13 mouse cellular contexts compared by ENCODE assay signal in genomic region chrX:106139309-106140070, GRCm38 (mm10). TPM values are rescaled to one million over a fixed set of nuclear protein-coding genes. Genes with fewer than 3 reads are reported as not detected.
DNase-seq lines count a peak whose midpoint lies in the region; ATAC-seq and TF ChIP-seq lines count a peak whose summit lies in the region.
"Had no signal": no experiment of that assay in that cellular context is flagged by ENCODE, and none has a peak within 500 bp of the region (broad histone marks: within the 10 kb centered on the region; RNA-seq: fewer than 3 reads in every experiment).

No protein-coding gene starts in this region.

- intact Hi-C loops in left cerebral cortex, postnatal 36 days (cut with DNase I) = no loop called here

- no peak overlapping the region for H3K9ac ChIP-seq in forebrain, postnatal 0 days
- H3K9ac ChIP-seq in forebrain, embryonic 12.5 days = no peak overlapping the region
- H3K9ac ChIP-seq in kidney, embryonic 14.5 days (ENCODE audit: low read depth, low read length) = no peak overlapping the region
- H3K9ac ChIP-seq in intestine, embryonic 16.5 days (ENCODE audit: low read depth, low read length) = no peak overlapping the region
- H3K9ac ChIP-seq: limb, embryonic 12.5 days; midbrain, embryonic 12.5 days had no signal

- no peak overlapping the region for H3K4me3 ChIP-seq in forebrain, postnatal 0 days (ENCODE audit: low read depth, low read length)
- no peak overlapping the region for H3K4me3 ChIP-seq in forebrain, embryonic 12.5 days (replicated peaks)
- H3K4me3 ChIP-seq in kidney, embryonic 14.5 days (ENCODE audit: low read length) = no peak overlapping the region
- H3K4me3 ChIP-seq in intestine, embryonic 16.5 days (ENCODE audit: low read length) = no peak overlapping the region
- H3K4me3 ChIP-seq: limb, embryonic 12.5 days; midbrain, embryonic 12.5 days had no signal

- WGBS in forebrain, postnatal 0 days = 75% methylated on average over 13 of the region's 13 CpGs
- WGBS in forebrain, embryonic 12.5 days = 85% methylated on average over 13 of the region's 13 CpGs
- 87% methylated on average over 13 of the region's 13 CpGs for WGBS in kidney, embryonic 14.5 days
- 75% methylated on average over 13 of the region's 13 CpGs for WGBS in intestine, embryonic 16.5 days

- no peaks in the 10 kb centered on the region for H3K27me3 ChIP-seq in forebrain, postnatal 0 days (ENCODE audit: insufficient read depth, low read length)
- no peaks in the 10 kb centered on the region for H3K27me3 ChIP-seq in forebrain, embryonic 12.5 days
- H3K27me3 ChIP-seq in kidney, embryonic 14.5 days (ENCODE audit: control insufficient read depth, insufficient read depth, low read length) = no peaks in the 10 kb centered on the region
- no peaks in the 10 kb centered on the region for H3K27me3 ChIP-seq in intestine, embryonic 16.5 days (replicated peaks; ENCODE audit: control insufficient read depth, insufficient read depth, low read length)
- H3K27me3 ChIP-seq: midbrain, embryonic 12.5 days had no signal

- peak; percentile 2 for DNase-seq in forebrain, postnatal 0 days
- peak; percentile 5 for DNase-seq in left cerebral cortex, postnatal 36 days (ENCODE audit: low spot score in 2 of 2)
- DNase-seq in left cerebral cortex, adult 8-10 months (ENCODE audit: low spot score in 2 of 2) = no peak
- peak; percentile 39 for DNase-seq in brain, adult 2 months (ENCODE audit: low read depth, low spot score)
- DNase-seq: kidney, postnatal 36 days; lung, adult 18-20 months had no signal

- no peaks in the 10 kb centered on the region for H3K36me3 ChIP-seq in forebrain, postnatal 0 days (ENCODE audit: insufficient read depth)
- H3K36me3 ChIP-seq in forebrain, embryonic 12.5 days (replicated peaks) = no peaks in the 10 kb centered on the region
- no peaks in the 10 kb centered on the region for H3K36me3 ChIP-seq in kidney, embryonic 14.5 days (ENCODE audit: control insufficient read depth, insufficient read depth, low read length)
- H3K36me3 ChIP-seq in intestine, embryonic 16.5 days (ENCODE audit: control insufficient read depth, insufficient read depth, low read length) = no peaks in the 10 kb centered on the region
- H3K36me3 ChIP-seq: limb, embryonic 12.5 days; midbrain, embryonic 12.5 days had no signal

- no peak overlapping the region for H3K27ac ChIP-seq in forebrain, postnatal 0 days (ENCODE audit: low read depth, low read length)
- H3K27ac ChIP-seq in forebrain, embryonic 12.5 days = no peak overlapping the region
- H3K27ac ChIP-seq in kidney, embryonic 14.5 days (ENCODE audit: low read depth, low read length) = no peak overlapping the region
- H3K27ac ChIP-seq in intestine, embryonic 16.5 days (ENCODE audit: low read length) = no peak overlapping the region
- H3K27ac ChIP-seq: hindbrain, postnatal 0 days; limb, embryonic 12.5 days; midbrain, embryonic 12.5 days had no signal

- H3K9me3 ChIP-seq in forebrain, postnatal 0 days (ENCODE audit: low read length) = no peaks in the 10 kb centered on the region
- H3K9me3 ChIP-seq in forebrain, embryonic 12.5 days = no peaks in the 10 kb centered on the region
- no peaks in the 10 kb centered on the region for H3K9me3 ChIP-seq in kidney, embryonic 14.5 days (ENCODE audit: control insufficient read depth, low read length)
- H3K9me3 ChIP-seq in intestine, embryonic 16.5 days (ENCODE audit: control insufficient read depth, low read length) = no peaks in the 10 kb centered on the region
- H3K9me3 ChIP-seq: limb, embryonic 12.5 days; midbrain, embryonic 12.5 days had no signal

- no peaks in the 10 kb centered on the region for H3K4me1 ChIP-seq in forebrain, postnatal 0 days (ENCODE audit: insufficient read depth)
- no peaks in the 10 kb centered on the region for H3K4me1 ChIP-seq in forebrain, embryonic 12.5 days
- H3K4me1 ChIP-seq in kidney, embryonic 14.5 days (ENCODE audit: control insufficient read depth, insufficient read depth, low read length) = no peaks in the 10 kb centered on the region
- H3K4me1 ChIP-seq in intestine, embryonic 16.5 days (ENCODE audit: control insufficient read depth, insufficient read depth, low read length) = no peaks in the 10 kb centered on the region
- H3K4me1 ChIP-seq: limb, embryonic 12.5 days; midbrain, embryonic 12.5 days had no signal

- no peak overlapping the region for H3K4me2 ChIP-seq in forebrain, postnatal 0 days (ENCODE audit: low read depth)
- no peak overlapping the region for H3K4me2 ChIP-seq in forebrain, embryonic 12.5 days
- H3K4me2 ChIP-seq in kidney, embryonic 14.5 days (replicated peaks; ENCODE audit: low read depth, low read length) = no peak overlapping the region
- H3K4me2 ChIP-seq in intestine, embryonic 16.5 days (ENCODE audit: low read depth, low read length) = no peak overlapping the region
- H3K4me2 ChIP-seq: limb, embryonic 12.5 days; midbrain, embryonic 12.5 days had no signal

- TF ChIP-seq CTCF in forebrain, postnatal 0 days (IDR thresholded peaks at IDR 0.05; ENCODE audit: low read depth) = no peak

- peak; percentile 63 for ATAC-seq in forebrain, postnatal 0 days
- no peak for ATAC-seq in forebrain, embryonic 12.5 days (ENCODE audit: low FRiP score)
- peak; percentile 35; the same call in 1 of the 2 replicates for ATAC-seq in neutrophil, adult 5-6 weeks (ENCODE audit: extremely low read depth, insufficient number of reproducible peaks, low FRiP score, poor library complexity, severe bottlenecking)
- ATAC-seq in kidney, embryonic 14.5 days (ENCODE audit: low FRiP score, low TSS enrichment) = no peak
- no peak for ATAC-seq in intestine, embryonic 16.5 days
- ATAC-seq: hindbrain, postnatal 0 days had no signal

RNA-seq across cellular contexts. Expression of gene Tlr13, which starts 3.5 kb away (rescaled TPM):
- total RNA-seq in forebrain, postnatal 0 days (2014; rRNA removed) = 0.85 and 1.5 TPM in 2 replicates
- 0.30 and 0.45 TPM in 2 replicates for polyA plus RNA-seq in forebrain, postnatal 0 days (2015; fragmentation: Nextera tagmentation; extraction: Ambion mirVana)
- 0.08 and 0.17 TPM in 2 replicates for polyA plus RNA-seq in forebrain, embryonic 12.5 days (2016; fragmentation: Nextera tagmentation; extraction: Ambion mirVana)
- total RNA-seq in left cerebral cortex, postnatal 36 days (2021) = 1 to 10 TPM; 1.2 to 1.3 TPM
- 1 to 10 TPM; 1.4 to 3.7 (median 2.6) TPM for total RNA-seq in left cerebral cortex, adult 8-10 months (2022)
- 124 and 136 TPM in 2 replicates for total RNA-seq in neutrophil, adult 5-6 weeks (2017)
- 0.31 and 0.47 TPM in 2 replicates for polyA plus RNA-seq in kidney, embryonic 14.5 days (2014; fragmentation: Nextera tagmentation; extraction: Ambion mirVana)
- polyA plus RNA-seq in intestine, embryonic 16.5 days (2015; fragmentation: Nextera tagmentation; extraction: Ambion mirVana) = 0.67 and 0.89 TPM in 2 replicates

RNA-seq across cellular contexts. Expression of gene Pgk1, which starts 47.4 kb away (rescaled TPM):
- 245 and 251 TPM in 2 replicates for total RNA-seq in forebrain, postnatal 0 days (2014; rRNA removed)
- 227 and 230 TPM in 2 replicates for polyA plus RNA-seq in forebrain, postnatal 0 days (2015; fragmentation: Nextera tagmentation; extraction: Ambion mirVana)
- polyA plus RNA-seq in forebrain, embryonic 12.5 days (2016; fragmentation: Nextera tagmentation; extraction: Ambion mirVana) = 369 and 371 TPM in 2 replicates
- 100 to 1,000 TPM; 430 to 470 TPM for total RNA-seq in left cerebral cortex, postnatal 36 days (2021)
- total RNA-seq in left cerebral cortex, adult 8-10 months (2022) = 100 to 1,000 TPM; 451 to 500 (median 488) TPM
- total RNA-seq in neutrophil, adult 5-6 weeks (2017) = 108 and 109 TPM in 2 replicates
- polyA plus RNA-seq in kidney, embryonic 14.5 days (2014; fragmentation: Nextera tagmentation; extraction: Ambion mirVana) = 356 and 361 TPM in 2 replicates
- 533 and 567 TPM in 2 replicates for polyA plus RNA-seq in intestine, embryonic 16.5 days (2015; fragmentation: Nextera tagmentation; extraction: Ambion mirVana)

Comparison
In these comparisons a context has a peak if more than half of its experiments do, and no peak if none do; other contexts are left out.
1. ATAC-seq: peak in forebrain, postnatal 0 days (single experiment) and neutrophil, adult 5-6 weeks (single experiment); none in forebrain, embryonic 12.5 days (single experiment), kidney, embryonic 14.5 days (single experiment) and intestine, embryonic 16.5 days (single experiment).
2. DNase-seq: peak in forebrain, postnatal 0 days (single experiment), left cerebral cortex, postnatal 36 days (2 of 2) and brain, adult 2 months (single experiment); none in left cerebral cortex, adult 8-10 months (0 of 2).
3. RNA of gene Tlr13, which starts 3.5 kb away (total RNA-seq): 124 to 136 TPM in neutrophil, adult 5-6 weeks; 1.4 to 3.7 TPM in left cerebral cortex, adult 8-10 months, 0.85 to 1.5 TPM in forebrain, postnatal 0 days and 1.2 to 1.3 TPM in left cerebral cortex, postnatal 36 days; every median in the first group is over 10 times any median in the second.